Mouse (Mus musculus) right cerebral cortex, postnatal 25 days (tissue): ENCODE data around the gene Daw1.

ENCODE experiments used
- DNase-seq: peaks from one replicate; pipeline ENCODE4 v3.0.0; 2022

The Daw1 gene

GRCm38 (mm10) chr1:83218260-83218659, 58.7 kb downstream of the Daw1 start:
- DNase-seq = no peak

DNA sequence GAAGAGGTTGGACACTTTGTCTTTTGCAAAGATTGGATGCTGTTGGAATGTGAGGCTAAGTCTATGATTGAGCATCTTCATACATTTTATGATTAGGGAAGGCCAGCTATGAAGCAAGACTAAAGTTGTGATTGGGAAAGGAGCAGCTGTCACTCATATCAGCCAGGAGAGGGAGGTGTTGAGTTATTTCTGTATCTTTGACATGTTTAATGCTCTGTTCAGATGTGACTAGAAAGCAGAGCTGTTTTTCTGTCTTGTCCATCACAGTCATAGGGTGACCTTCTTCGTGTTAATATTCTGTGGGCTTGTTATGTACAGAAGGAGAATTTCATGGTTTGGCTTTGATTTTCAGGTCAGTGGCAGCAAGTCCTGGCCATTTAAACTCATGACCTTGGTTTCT, 63.5 kb downstream of the Daw1 start:
- no peak for DNase-seq

GRCm38 (mm10) chr1:83224423-83224960, 64.9 kb downstream of the Daw1 start:
- DNase-seq = no peak

DNA sequence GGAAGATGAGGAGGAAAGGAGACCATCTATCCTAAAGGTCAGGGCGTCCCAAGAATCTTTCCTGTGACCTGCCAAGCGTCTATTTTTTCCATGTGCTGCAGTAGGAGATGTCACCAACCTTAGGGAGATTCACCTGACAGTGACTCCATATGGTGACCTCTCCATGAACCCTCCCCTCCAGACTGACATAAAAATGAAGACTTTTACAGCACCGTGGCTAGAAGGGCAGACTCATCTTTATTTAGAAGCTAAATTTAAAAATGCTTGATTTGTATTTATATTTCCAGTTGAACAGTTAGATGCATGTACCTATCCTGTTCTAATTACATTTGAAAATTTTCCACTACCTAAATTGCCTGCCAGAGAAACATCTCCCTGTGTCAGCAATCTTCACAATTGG, 68.4 kb downstream of the Daw1 start:
- no peak for DNase-seq

- DNase-seq = no peak
These were observed 88.7 kb downstream of the Daw1 start for GRCm38 (mm10) chr1:83248235-83248746.

- no peak for DNase-seq
These were observed 92.2 kb downstream of the Daw1 start for GRCm38 (mm10) chr1:83251746-83252145.
